Mouse (Mus musculus): Measurements from ENCODE around the gene Bmt2.

GRCm38 (mm10) chr6:13619618-13620017 is 58.1 kb downstream of the Bmt2 start:
- no peak for TF ChIP-seq CTCF (IDR thresholded peaks at IDR 0.05; ENCODE audit: extremely low read depth, insufficient read length, insufficient replicate concordance, low read depth, low read length)
- no peak for TF ChIP-seq POLR2A (IDR thresholded peaks at IDR 0.05; ENCODE audit: low read depth, low read length)
